Mouse (Mus musculus): ENCODE data around the gene Coa7. TPM values are rescaled to one million over a fixed set of nuclear protein-coding genes. Genes with fewer than 3 reads are reported as not detected.
A peak's percentile ranks its signal among the peaks of the same experiment; 100 is the strongest.

Coa7 gene
- polyA plus RNA-seq, 1 experiment from 2014 or later = 55.2 TPM

- H3K9me3 ChIP-seq (replicated peaks; ENCODE audit: control insufficient read depth, low read length) = no peaks in the 10 kb centered on the region
- H3K36me3 ChIP-seq (ENCODE audit: control insufficient read depth, insufficient read depth, low read length) = no peaks in the 10 kb centered on the region
- H3K9ac ChIP-seq (ENCODE audit: low read length) = no peak overlapping the region
- H3K4me3 ChIP-seq (replicated peaks; ENCODE audit: low read length) = no peak overlapping the region
- H3K4me2 ChIP-seq (ENCODE audit: low read depth, low read length) = no peak overlapping the region
- H3K27ac ChIP-seq (ENCODE audit: low read length) = no peak overlapping the region
- ATAC-seq (ENCODE audit: insufficient read depth, low FRiP score) = no peak
- no peaks in the 10 kb centered on the region for H3K4me1 ChIP-seq (ENCODE audit: control insufficient read depth, insufficient read depth, low read length)
- no peaks in the 10 kb centered on the region for H3K27me3 ChIP-seq (ENCODE audit: control insufficient read depth, insufficient read depth, low read length)
- WGBS = 44% methylated on average over 8 of the region's 8 CpGs
Observed at GRCm38 (mm10) chr4:108318649-108319615, 9.0 kb upstream of the Coa7 start.

- no peaks in the 10 kb centered on the region for H3K36me3 ChIP-seq (ENCODE audit: control insufficient read depth, insufficient read depth, low read length)
- H3K4me2 ChIP-seq (ENCODE audit: low read depth, low read length) = no peak overlapping the region
- no peaks in the 10 kb centered on the region for H3K9me3 ChIP-seq (replicated peaks; ENCODE audit: control insufficient read depth, low read length)
- WGBS = 68% methylated on average over 6 of the region's 6 CpGs
- H3K4me1 ChIP-seq (ENCODE audit: control insufficient read depth, insufficient read depth, low read length) = no peaks in the 10 kb centered on the region
- no peak overlapping the region for H3K4me3 ChIP-seq (replicated peaks; ENCODE audit: low read length)
- no peaks in the 10 kb centered on the region for H3K27me3 ChIP-seq (ENCODE audit: control insufficient read depth, insufficient read depth, low read length)
- H3K27ac ChIP-seq (ENCODE audit: low read length) = no peak overlapping the region
- ATAC-seq (ENCODE audit: insufficient read depth, low FRiP score) = no peak
- no peak overlapping the region for H3K9ac ChIP-seq (ENCODE audit: low read length)
Observed at GRCm38 (mm10) chr4:108319747-108320146, 8.2 kb upstream of the Coa7 start.

GRCm38 (mm10) chr4:108320627-108321380, 7.1 kb upstream of the Coa7 start:
- H3K9ac ChIP-seq (ENCODE audit: low read length) = no peak overlapping the region
- ATAC-seq (ENCODE audit: insufficient read depth, low FRiP score) = no peak
- H3K4me1 ChIP-seq (ENCODE audit: control insufficient read depth, insufficient read depth, low read length) = no peaks in the 10 kb centered on the region
- H3K4me3 ChIP-seq (replicated peaks; ENCODE audit: low read length) = no peak overlapping the region
- H3K27ac ChIP-seq (ENCODE audit: low read length) = no peak overlapping the region
- H3K9me3 ChIP-seq (replicated peaks; ENCODE audit: control insufficient read depth, low read length) = no peaks in the 10 kb centered on the region
- no peaks in the 10 kb centered on the region for H3K27me3 ChIP-seq (ENCODE audit: control insufficient read depth, insufficient read depth, low read length)
- no peaks in the 10 kb centered on the region for H3K36me3 ChIP-seq (ENCODE audit: control insufficient read depth, insufficient read depth, low read length)
- 69% methylated on average over 7 of the region's 7 CpGs for WGBS
- H3K4me2 ChIP-seq (ENCODE audit: low read depth, low read length) = no peak overlapping the region

GRCm38 (mm10) chr4:108323588-108323987, 4.4 kb upstream of the Coa7 start:
- no peak overlapping the region for H3K4me2 ChIP-seq (ENCODE audit: low read depth, low read length)
- H3K27ac ChIP-seq (ENCODE audit: low read length) = no peak overlapping the region
- no peak overlapping the region for H3K9ac ChIP-seq (ENCODE audit: low read length)
- no peaks in the 10 kb centered on the region for H3K36me3 ChIP-seq (ENCODE audit: control insufficient read depth, insufficient read depth, low read length)
- no peaks in the 10 kb centered on the region for H3K27me3 ChIP-seq (ENCODE audit: control insufficient read depth, insufficient read depth, low read length)
- no peak overlapping the region for H3K4me3 ChIP-seq (replicated peaks; ENCODE audit: low read length)
- ATAC-seq (ENCODE audit: insufficient read depth, low FRiP score) = no peak
- no peaks in the 10 kb centered on the region for H3K9me3 ChIP-seq (replicated peaks; ENCODE audit: control insufficient read depth, low read length)
- WGBS = 73% methylated on average over 5 of the region's 5 CpGs
- peaks cover 5% of the 10 kb centered on the region; the same call in 1 of the 2 replicates for H3K4me1 ChIP-seq (ENCODE audit: control insufficient read depth, insufficient read depth, low read length)

- peaks cover 5% of the 10 kb centered on the region; the same call in 1 of the 2 replicates for H3K4me1 ChIP-seq (ENCODE audit: control insufficient read depth, insufficient read depth, low read length)
- H3K4me2 ChIP-seq (ENCODE audit: low read depth, low read length) = peak overlapping the region; percentile 62
- peak overlapping the region; percentile 64 for H3K4me3 ChIP-seq (replicated peaks; ENCODE audit: low read length)
- no peak for ATAC-seq (ENCODE audit: insufficient read depth, low FRiP score)
- no peaks in the 10 kb centered on the region for H3K27me3 ChIP-seq (ENCODE audit: control insufficient read depth, insufficient read depth, low read length)
- 37% methylated on average over 6 of the region's 6 CpGs for WGBS
- no peaks in the 10 kb centered on the region for H3K36me3 ChIP-seq (ENCODE audit: control insufficient read depth, insufficient read depth, low read length)
- H3K9me3 ChIP-seq (replicated peaks; ENCODE audit: control insufficient read depth, low read length) = no peaks in the 10 kb centered on the region
- peak overlapping the region; percentile 80 for H3K9ac ChIP-seq (ENCODE audit: low read length)
- peak overlapping the region; percentile 96 for H3K27ac ChIP-seq (ENCODE audit: low read length)
Observed at GRCm38 (mm10) chr4:108327071-108327579, 815 bp upstream of the Coa7 start.

GRCm38 (mm10) chr4:108329840-108330239, 1.9 kb downstream of the Coa7 start:
- no peak overlapping the region for H3K9ac ChIP-seq (ENCODE audit: low read length)
- H3K4me3 ChIP-seq (replicated peaks; ENCODE audit: low read length) = no peak overlapping the region
- 90% methylated on average over 6 of the region's 6 CpGs for WGBS
- H3K36me3 ChIP-seq (ENCODE audit: control insufficient read depth, insufficient read depth, low read length) = peaks cover 3% of the 10 kb centered on the region; the same call in 1 of the 2 replicates
- no peak for ATAC-seq (ENCODE audit: insufficient read depth, low FRiP score)
- H3K4me2 ChIP-seq (ENCODE audit: low read depth, low read length) = no peak overlapping the region
- H3K9me3 ChIP-seq (replicated peaks; ENCODE audit: control insufficient read depth, low read length) = no peaks in the 10 kb centered on the region
- H3K27ac ChIP-seq (ENCODE audit: low read length) = no peak overlapping the region
- no peaks in the 10 kb centered on the region for H3K27me3 ChIP-seq (ENCODE audit: control insufficient read depth, insufficient read depth, low read length)
- H3K4me1 ChIP-seq (ENCODE audit: control insufficient read depth, insufficient read depth, low read length) = peaks cover 5% of the 10 kb centered on the region; the same call in 1 of the 2 replicates

GRCm38 (mm10) chr4:108332041-108332440, 4.1 kb downstream of the Coa7 start:
- no peaks in the 10 kb centered on the region for H3K9me3 ChIP-seq (replicated peaks; ENCODE audit: control insufficient read depth, low read length)
- H3K36me3 ChIP-seq (ENCODE audit: control insufficient read depth, insufficient read depth, low read length) = peaks cover 3% of the 10 kb centered on the region; the same call in 1 of the 2 replicates
- no peaks in the 10 kb centered on the region for H3K27me3 ChIP-seq (ENCODE audit: control insufficient read depth, insufficient read depth, low read length)
- H3K9ac ChIP-seq (ENCODE audit: low read length) = no peak overlapping the region
- H3K4me3 ChIP-seq (replicated peaks; ENCODE audit: low read length) = no peak overlapping the region
- ATAC-seq (ENCODE audit: insufficient read depth, low FRiP score) = no peak
- WGBS = 77% methylated on average over 9 of the region's 9 CpGs
- no peak overlapping the region for H3K27ac ChIP-seq (ENCODE audit: low read length)
- no peak overlapping the region for H3K4me2 ChIP-seq (ENCODE audit: low read depth, low read length)
- H3K4me1 ChIP-seq (ENCODE audit: control insufficient read depth, insufficient read depth, low read length) = peaks cover 4% of the 10 kb centered on the region; the same call in 1 of the 2 replicates

GRCm38 (mm10) chr4:108335413-108335812, 7.5 kb downstream of the Coa7 start:
- H3K4me1 ChIP-seq (ENCODE audit: control insufficient read depth, insufficient read depth, low read length) = peaks cover 15% of the 10 kb centered on the region
- no peak overlapping the region for H3K27ac ChIP-seq (ENCODE audit: low read length)
- H3K9ac ChIP-seq (ENCODE audit: low read length) = no peak overlapping the region
- H3K36me3 ChIP-seq (ENCODE audit: control insufficient read depth, insufficient read depth, low read length) = peaks cover 3% of the 10 kb centered on the region; the same call in 1 of the 2 replicates
- no peak overlapping the region for H3K4me2 ChIP-seq (ENCODE audit: low read depth, low read length)
- no peak for ATAC-seq (ENCODE audit: insufficient read depth, low FRiP score)
- H3K9me3 ChIP-seq (replicated peaks; ENCODE audit: control insufficient read depth, low read length) = no peaks in the 10 kb centered on the region
- no peak overlapping the region for H3K4me3 ChIP-seq (replicated peaks; ENCODE audit: low read length)
- 84% methylated on average over 6 of the region's 6 CpGs for WGBS
- no peaks in the 10 kb centered on the region for H3K27me3 ChIP-seq (ENCODE audit: control insufficient read depth, insufficient read depth, low read length)
